Mouse (Mus musculus) spleen, adult 2 months (tissue): ENCODE results near the gene Ncoa3.

ENCODE experiments used
- CTCF ChIP-seq: fragments of 200-500 bp; IDR thresholded peaks from 2 replicates; pipeline ENCODE4 v1.5.1; 2011; ENCODE audit warnings: mild to moderate bottlenecking, inconsistent platforms; ENCODE audit not compliant: insufficient read depth, insufficient read length, insufficient replicate concordance; ENCODE audit errors: extremely low read depth
- POLR2A ChIP-seq: fragments of 200-500 bp; IDR thresholded peaks from 2 replicates; pipeline ENCODE4 v1.6.1; 2011; ENCODE audit warnings: low read depth, low read length, inconsistent platforms

DNA sequence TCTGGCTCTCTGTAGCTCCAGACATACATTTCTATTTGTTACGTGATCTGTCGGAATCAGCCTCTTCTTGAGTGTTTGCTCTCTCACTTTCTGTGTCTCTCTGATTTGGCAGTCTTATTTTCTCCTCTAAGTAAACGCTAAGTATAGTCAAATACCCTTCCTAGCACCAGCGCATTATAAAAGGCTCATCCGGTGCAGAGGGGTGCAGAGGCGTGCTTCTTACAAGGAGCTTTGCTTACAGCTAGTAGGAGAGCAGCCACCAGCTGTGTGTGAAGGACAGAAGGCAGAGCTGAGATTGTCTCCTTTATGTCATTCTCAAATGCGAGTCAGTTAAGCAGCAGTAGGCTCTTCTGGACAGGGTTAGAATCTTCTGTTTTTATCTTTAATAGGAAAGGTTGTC, 59.5 kb downstream of the Ncoa3 start:
- TF ChIP-seq CTCF: no peak
- no peak for TF ChIP-seq POLR2A
